Mouse (Mus musculus): ENCODE measurements around the gene Gab2. TPM values are rescaled to one million over a fixed set of nuclear protein-coding genes. Genes with fewer than 3 reads are reported as not detected.

The Gab2 gene
- polyA plus RNA-seq, 1 experiment from 2014 or later: 4.4 TPM

DNA sequence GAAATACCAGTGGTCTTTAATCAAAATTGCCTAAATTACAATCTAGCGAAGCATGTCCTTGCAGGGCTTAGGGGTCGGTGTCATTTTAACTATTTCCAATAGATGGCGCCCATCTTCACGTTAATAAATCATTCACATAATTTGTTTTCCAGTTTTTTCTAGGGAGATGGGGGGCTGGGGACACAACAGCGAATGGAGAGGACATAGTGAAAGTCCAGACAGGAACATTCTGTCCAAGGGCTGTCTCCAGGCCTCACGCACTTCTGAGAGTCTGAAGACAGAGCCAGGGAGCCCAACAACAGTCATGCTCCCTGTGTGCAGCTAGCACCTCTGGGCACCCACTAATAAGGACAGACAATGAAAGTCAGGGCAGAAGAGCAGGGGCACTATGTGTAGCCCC, 2.2 kb upstream of the Gab2 start:
- ATAC-seq (ENCODE audit: insufficient number of reproducible peaks, insufficient read depth, low FRiP score, low TSS enrichment, low read depth): no peak
- peaks cover 3% of the 10 kb centered on the region; the same call in 1 of the 2 replicates for H3K27me3 ChIP-seq
- H3K36me3 ChIP-seq: no peaks in the 10 kb centered on the region
- no peaks in the 10 kb centered on the region for H3K9me3 ChIP-seq
- no peak overlapping the region for H3K27ac ChIP-seq
- WGBS: 20% methylated on average over 6 of the region's 6 CpGs
- peaks cover 17% of the 10 kb centered on the region for H3K4me1 ChIP-seq (replicated peaks)
- H3K4me2 ChIP-seq: no peak overlapping the region
- no peak overlapping the region for H3K4me3 ChIP-seq (replicated peaks)
- H3K9ac ChIP-seq (replicated peaks): no peak overlapping the region

DNA sequence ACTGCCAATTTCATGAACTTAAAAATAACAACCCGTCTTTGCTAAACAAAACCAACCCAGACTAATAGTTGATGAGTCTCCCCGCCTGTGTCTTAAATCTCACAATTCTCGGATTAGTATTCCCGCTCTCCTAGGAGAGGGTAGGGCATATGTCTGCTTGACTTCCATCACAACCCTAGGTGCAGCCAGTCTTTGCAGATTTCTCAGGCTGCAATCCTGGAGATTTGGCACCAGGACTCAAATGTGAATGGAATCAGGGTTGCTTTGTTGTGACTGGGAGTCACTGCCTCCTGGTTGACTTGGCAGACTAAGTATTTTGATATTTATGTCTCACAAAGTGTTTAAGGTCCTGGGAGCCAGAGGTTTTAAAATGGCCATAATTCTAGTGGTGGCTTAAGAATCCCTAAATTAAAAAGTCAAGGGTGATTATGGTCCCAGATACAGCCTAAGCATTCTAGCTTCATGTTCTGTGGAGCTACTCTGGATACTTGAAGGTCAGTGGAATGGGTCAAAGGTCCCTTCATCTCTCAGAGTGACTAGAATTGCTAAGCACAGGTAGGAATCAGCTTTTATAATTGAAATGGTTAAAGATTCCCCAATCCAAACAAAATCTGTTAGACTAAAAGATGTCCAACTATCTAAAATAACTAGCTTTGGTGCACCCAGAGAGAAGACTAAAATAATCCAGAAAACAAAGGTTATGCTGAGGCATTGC, 1.6 kb upstream of the Gab2 start:
- Histone ChIP-seq H3K9me3 (no peaks in the 10 kb centered on the region), H3K4me2 (no peak overlapping the region), H3K36me3 (no peaks in the 10 kb centered on the region), H3K4me1 (replicated peaks) (peaks cover 17% of the 10 kb centered on the region), H3K27ac (no peak overlapping the region), H3K4me3 (replicated peaks) (no peak overlapping the region), H3K9ac (replicated peaks) (no peak overlapping the region), H3K27me3 (peaks cover 3% of the 10 kb centered on the region; the same call in 1 of the 2 replicates)
- WGBS: 62% methylated on average over 4 of the region's 4 CpGs
- ATAC-seq (ENCODE audit: insufficient number of reproducible peaks, insufficient read depth, low FRiP score, low TSS enrichment, low read depth): no peak

GRCm38 (mm10) chr7:97080621-97081241, 655 bp upstream of the Gab2 start:
- H3K9ac ChIP-seq (replicated peaks): peak overlapping the region; percentile 86; the same call in 1 of the 2 replicates
- H3K36me3 ChIP-seq: no peaks in the 10 kb centered on the region
- peak overlapping the region; percentile 80 for H3K27ac ChIP-seq
- peak overlapping the region; percentile 91 for H3K4me3 ChIP-seq (replicated peaks)
- peaks cover 3% of the 10 kb centered on the region; the same call in 1 of the 2 replicates for H3K27me3 ChIP-seq
- H3K4me2 ChIP-seq: peak overlapping the region; percentile 88
- 25% methylated on average over 4 of the region's 4 CpGs for WGBS
- no peaks in the 10 kb centered on the region for H3K9me3 ChIP-seq
- ATAC-seq (ENCODE audit: insufficient number of reproducible peaks, insufficient read depth, low FRiP score, low TSS enrichment, low read depth): 0 out of 2 replicates have a peak, but pooled peaks have one; percentile 9
- H3K4me1 ChIP-seq (replicated peaks): peaks cover 17% of the 10 kb centered on the region

DNA sequence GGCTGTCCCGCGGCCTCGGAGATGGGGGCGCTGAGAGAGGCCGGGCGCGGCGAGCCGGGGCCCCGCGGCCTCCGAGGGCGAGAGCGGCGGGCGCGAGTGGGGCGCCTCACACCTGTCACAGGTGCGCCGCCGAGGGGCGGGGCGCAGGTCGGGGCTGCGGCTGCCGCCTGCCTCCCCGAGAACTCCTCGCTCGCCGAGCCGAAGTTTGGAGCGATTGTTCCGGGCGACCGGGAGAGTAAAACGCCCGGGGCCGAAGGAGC, 503 bp downstream of the Gab2 start:
- Histone ChIP-seq H3K9ac (replicated peaks) (peak overlapping the region; percentile 86), H3K9me3 (no peaks in the 10 kb centered on the region), H3K4me3 (replicated peaks) (peak overlapping the region; percentile 91), H3K27me3 (peaks cover 3% of the 10 kb centered on the region; the same call in 1 of the 2 replicates), H3K4me1 (replicated peaks) (peaks cover 17% of the 10 kb centered on the region), H3K4me2 (peak overlapping the region; percentile 88), H3K27ac (peak overlapping the region; percentile 80), H3K36me3 (no peaks in the 10 kb centered on the region)
- peak; percentile 7; the same call in 1 of the 2 replicates for ATAC-seq (ENCODE audit: insufficient number of reproducible peaks, insufficient read depth, low FRiP score, low TSS enrichment, low read depth)
- WGBS: 0% methylated on average over 38 of the region's 38 CpGs

DNA sequence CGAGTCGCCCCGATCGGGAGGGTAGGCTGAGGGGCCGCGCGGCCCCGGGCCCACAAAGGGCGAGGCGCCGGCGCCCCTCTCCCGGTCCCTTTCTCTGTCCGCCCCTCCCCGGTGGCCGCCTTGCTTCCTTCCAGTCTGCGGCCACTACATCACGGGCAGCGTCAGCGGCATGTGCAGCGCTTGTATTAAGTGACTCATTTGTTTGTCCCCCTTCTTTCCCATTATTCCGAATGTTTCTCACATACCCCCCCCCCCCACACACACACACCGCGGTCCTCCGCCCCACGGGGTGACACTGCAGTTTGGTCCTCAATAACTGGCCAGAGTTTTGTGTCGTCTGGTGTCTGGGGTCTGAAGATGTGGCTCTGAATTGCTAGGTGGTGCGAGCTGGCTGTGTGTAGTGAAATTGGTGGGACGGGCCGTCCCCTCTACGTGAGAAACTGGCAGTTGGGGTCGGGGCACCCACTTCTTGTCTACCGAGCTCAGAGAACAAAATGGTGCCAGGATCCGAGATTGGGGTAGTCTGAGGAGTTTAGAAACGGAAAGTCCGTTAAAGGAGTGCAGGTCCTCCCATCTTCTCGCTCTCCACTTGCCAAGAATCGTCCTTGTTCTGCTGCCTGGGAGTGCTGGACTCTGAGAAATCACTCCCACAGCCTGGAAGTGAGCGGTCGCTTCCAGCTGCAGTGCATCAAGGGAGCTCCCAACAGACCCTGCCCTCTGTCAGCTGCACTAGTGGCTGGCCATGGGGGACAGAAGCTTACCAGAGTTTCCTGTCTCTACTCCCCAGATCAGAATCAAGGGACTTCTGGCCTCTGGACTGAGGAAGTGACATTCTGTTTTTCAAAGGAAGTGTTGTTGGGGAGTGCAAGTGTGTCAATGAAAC, 1.1 kb downstream of the Gab2 start:
- peaks cover 17% of the 10 kb centered on the region for H3K4me1 ChIP-seq (replicated peaks)
- H3K36me3 ChIP-seq: no peaks in the 10 kb centered on the region
- H3K27me3 ChIP-seq: peaks cover 3% of the 10 kb centered on the region; the same call in 1 of the 2 replicates
- H3K9me3 ChIP-seq: no peaks in the 10 kb centered on the region
- peak overlapping the region; percentile 88 for H3K4me2 ChIP-seq
- peak overlapping the region; percentile 91 for H3K4me3 ChIP-seq (replicated peaks)
- H3K27ac ChIP-seq: peak overlapping the region; percentile 80
- peak overlapping the region; percentile 86 for H3K9ac ChIP-seq (replicated peaks)
- under 1% methylated on average over 26 of the region's 40 CpGs for WGBS
- ATAC-seq (ENCODE audit: insufficient number of reproducible peaks, insufficient read depth, low FRiP score, low TSS enrichment, low read depth): peak; percentile 38; the same call in 1 of the 2 replicates

- Histone ChIP-seq H3K27ac (no peak overlapping the region), H3K36me3 (no peaks in the 10 kb centered on the region), H3K4me2 (no peak overlapping the region), H3K4me3 (replicated peaks) (no peak overlapping the region), H3K9ac (replicated peaks) (no peak overlapping the region), H3K4me1 (replicated peaks) (peaks cover 16% of the 10 kb centered on the region), H3K9me3 (no peaks in the 10 kb centered on the region), H3K27me3 (peaks cover 1% of the 10 kb centered on the region; the same call in 1 of the 2 replicates)
- WGBS: 82% methylated on average over 9 of the region's 9 CpGs
- ATAC-seq (ENCODE audit: insufficient number of reproducible peaks, insufficient read depth, low FRiP score, low TSS enrichment, low read depth): no peak
Measured at GRCm38 (mm10) chr7:97083579-97083978, 2.2 kb downstream of the Gab2 start.

- Histone ChIP-seq H3K4me1 (replicated peaks) (peaks cover 12% of the 10 kb centered on the region), H3K4me2 (no peak overlapping the region), H3K27me3 (no peaks in the 10 kb centered on the region), H3K27ac (no peak overlapping the region), H3K36me3 (no peaks in the 10 kb centered on the region), H3K9ac (replicated peaks) (no peak overlapping the region), H3K9me3 (no peaks in the 10 kb centered on the region), H3K4me3 (replicated peaks) (no peak overlapping the region)
- no peak for ATAC-seq (ENCODE audit: insufficient number of reproducible peaks, insufficient read depth, low FRiP score, low TSS enrichment, low read depth)
- 92% methylated on average over 1 of the region's 1 CpGs for WGBS
Measured at GRCm38 (mm10) chr7:97084181-97084580, 2.8 kb downstream of the Gab2 start.

DNA sequence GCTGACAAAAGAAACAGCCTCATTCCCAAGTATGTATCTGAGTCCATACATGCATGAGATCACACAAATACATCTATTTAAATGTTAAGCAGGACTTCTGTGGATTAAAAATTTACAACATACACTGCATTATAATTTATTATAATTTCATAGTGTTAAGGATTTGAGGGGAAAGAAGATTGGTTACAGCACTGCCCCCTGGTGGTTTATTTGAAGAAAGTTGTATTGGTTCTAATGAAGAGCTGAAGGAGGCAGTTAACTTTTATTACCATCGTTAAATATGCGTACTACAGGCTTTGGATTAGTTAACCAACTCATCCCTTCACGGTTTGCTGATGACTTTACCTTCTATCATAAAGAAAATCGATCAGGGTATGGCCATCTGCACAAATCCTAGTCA, 3.9 kb downstream of the Gab2 start:
- 6% methylated on average over 4 of the region's 4 CpGs for WGBS
- Histone ChIP-seq H3K4me1 (replicated peaks) (peaks cover 9% of the 10 kb centered on the region), H3K27me3 (no peaks in the 10 kb centered on the region), H3K27ac (no peak overlapping the region), H3K4me2 (no peak overlapping the region), H3K9ac (replicated peaks) (no peak overlapping the region), H3K4me3 (replicated peaks) (no peak overlapping the region), H3K36me3 (no peaks in the 10 kb centered on the region), H3K9me3 (no peaks in the 10 kb centered on the region)
- no peak for ATAC-seq (ENCODE audit: insufficient number of reproducible peaks, insufficient read depth, low FRiP score, low TSS enrichment, low read depth)

GRCm38 (mm10) chr7:97094241-97094640, 12.9 kb downstream of the Gab2 start:
- Histone ChIP-seq H3K27me3 (no peaks in the 10 kb centered on the region), H3K27ac (no peak overlapping the region), H3K4me1 (replicated peaks) (no peaks in the 10 kb centered on the region), H3K9me3 (no peaks in the 10 kb centered on the region), H3K36me3 (no peaks in the 10 kb centered on the region), H3K4me2 (no peak overlapping the region), H3K4me3 (replicated peaks) (no peak overlapping the region), H3K9ac (replicated peaks) (no peak overlapping the region)
- WGBS: 87% methylated on average over 3 of the region's 3 CpGs
- no peak for ATAC-seq (ENCODE audit: insufficient number of reproducible peaks, insufficient read depth, low FRiP score, low TSS enrichment, low read depth)

DNA sequence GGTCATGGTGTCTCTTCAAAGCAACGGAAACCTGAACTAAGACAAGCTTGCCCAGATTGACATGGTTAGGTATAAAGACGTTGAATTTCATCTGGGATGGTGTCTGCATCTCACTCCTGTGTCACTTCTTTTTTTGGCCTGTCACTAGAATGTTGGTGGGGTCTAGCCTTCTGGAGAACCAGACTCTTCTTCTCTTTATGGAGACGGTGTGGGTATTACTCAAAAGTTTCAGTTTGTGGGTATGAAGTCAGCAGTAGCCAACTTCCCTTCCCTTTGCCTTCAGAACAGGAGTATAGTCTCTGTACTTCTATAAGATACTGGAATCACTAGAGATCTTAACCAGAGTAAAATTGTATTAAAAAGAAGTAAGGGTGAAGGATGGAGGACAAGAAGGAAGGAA, 26.7 kb downstream of the Gab2 start:
- no peaks in the 10 kb centered on the region for H3K27me3 ChIP-seq
- H3K9me3 ChIP-seq: no peaks in the 10 kb centered on the region
- no peak for ATAC-seq (ENCODE audit: insufficient number of reproducible peaks, insufficient read depth, low FRiP score, low TSS enrichment, low read depth)
- H3K4me1 ChIP-seq (replicated peaks): no peaks in the 10 kb centered on the region
- H3K9ac ChIP-seq (replicated peaks): no peak overlapping the region
- no peak overlapping the region for H3K4me2 ChIP-seq
- H3K4me3 ChIP-seq (replicated peaks): no peak overlapping the region
- no peak overlapping the region for H3K27ac ChIP-seq
- WGBS: 88% methylated on average over 3 of the region's 3 CpGs
- no peaks in the 10 kb centered on the region for H3K36me3 ChIP-seq

GRCm38 (mm10) chr7:97128949-97129348, 47.6 kb downstream of the Gab2 start:
- no peak overlapping the region for H3K27ac ChIP-seq
- H3K27me3 ChIP-seq: no peaks in the 10 kb centered on the region
- H3K9ac ChIP-seq (replicated peaks): no peak overlapping the region
- 63% methylated on average over 1 of the region's 1 CpGs for WGBS
- ATAC-seq (ENCODE audit: insufficient number of reproducible peaks, insufficient read depth, low FRiP score, low TSS enrichment, low read depth): no peak
- no peaks in the 10 kb centered on the region for H3K4me1 ChIP-seq (replicated peaks)
- no peak overlapping the region for H3K4me2 ChIP-seq
- H3K36me3 ChIP-seq: no peaks in the 10 kb centered on the region
- no peak overlapping the region for H3K4me3 ChIP-seq (replicated peaks)
- H3K9me3 ChIP-seq: no peaks in the 10 kb centered on the region
